Mouse (Mus musculus): Measurements from ENCODE around the gene Mta3.

GRCm38 (mm10) chr17:83860224-83860623 is 154.3 kb downstream of the Mta3 start:
- no peak for TF ChIP-seq CTCF (IDR thresholded peaks at IDR 0.05; ENCODE audit: extremely low read depth, insufficient read depth, insufficient read length, insufficient replicate concordance)
- no peak for TF ChIP-seq POLR2A (IDR thresholded peaks at IDR 0.05; ENCODE audit: low read depth, low read length)
